Mouse (Mus musculus): Measurements from ENCODE around the gene Taf1b. TPM values are rescaled to one million over a fixed set of nuclear protein-coding genes. Genes with fewer than 3 reads are reported as not detected.

Taf1b gene
- polyA plus RNA-seq, 1 experiment from 2014 or later: 21.7 TPM

GRCm38 (mm10) chr12:24606166-24606565 lies 108.0 kb downstream of the Taf1b start:
- no peaks in the 10 kb centered on the region for H3K4me1 ChIP-seq
- no peaks in the 10 kb centered on the region for H3K9me3 ChIP-seq
- H3K27ac ChIP-seq (replicated peaks): no peak overlapping the region
- H3K27me3 ChIP-seq (replicated peaks): no peaks in the 10 kb centered on the region; the same call in 1 of the 2 replicates
- peaks cover 43% of the 10 kb centered on the region for H3K36me3 ChIP-seq
- H3K9ac ChIP-seq: no peak overlapping the region
- 68% methylated on average over 10 of the region's 10 CpGs for WGBS
- no peak overlapping the region for H3K4me3 ChIP-seq
- no peak overlapping the region for H3K4me2 ChIP-seq
- no peak; the same call in 1 of the 2 replicates for ATAC-seq (ENCODE audit: extremely low read depth, insufficient number of reproducible peaks, low FRiP score, low TSS enrichment)

Other genes with a start within 250 kb of the Taf1b start
- 2.0 and 2.1 TPM in 2 replicates for gene Grhl1, start 73.9 kb downstream of the Taf1b start, polyA plus RNA-seq (2015; fragmentation: Nextera tagmentation; extraction: Ambion mirVana)
- gene Klf11, start 152.9 kb downstream of the Taf1b start, polyA plus RNA-seq (2015; fragmentation: Nextera tagmentation; extraction: Ambion mirVana): 16.8 and 17.5 TPM in 2 replicates
- gene Cys1, start 183.5 kb downstream of the Taf1b start, polyA plus RNA-seq (2015; fragmentation: Nextera tagmentation; extraction: Ambion mirVana): 0.56 and 1.2 TPM in 2 replicates
- gene Rrm2, start 209.9 kb downstream of the Taf1b start, polyA plus RNA-seq (2015; fragmentation: Nextera tagmentation; extraction: Ambion mirVana): 248 and 263 TPM in 2 replicates

Data from heart, embryonic 13.5 days (tissue).